Mouse (Mus musculus) hindbrain, postnatal 0 days (tissue): ENCODE measurements around the gene Txndc17. TPM values are rescaled to one million over a fixed set of nuclear protein-coding genes. Genes with fewer than 3 reads are reported as not detected.

ENCODE experiments used
- ATAC-seq: fragments of 200-750 bp; cut with Nextera tagmentation; 2 replicates; pipeline ENCODE4 v1.8.0; 2017; ENCODE audit warnings: mild to moderate bottlenecking, moderate TSS enrichment, moderate library complexity
- DNase-seq: peaks from one replicate; pipeline ENCODE4 v3.0.0-alpha.2; 2015; ENCODE audit warnings: low spot score
- H3K27ac ChIP-seq: fragments of 300-500 bp; sonication (generic); 2 replicates; pipeline ENCODE4 v1.5.1; 2014; ENCODE audit warnings: mild to moderate bottlenecking
- H3K27me3 ChIP-seq: fragments of 300-500 bp; sonication (generic); 2 replicates; pipeline ENCODE4 v1.6.1; 2014; ENCODE audit warnings: low read length, mixed read lengths; ENCODE audit not compliant: insufficient read depth
- H3K36me3 ChIP-seq: fragments of 300-500 bp; sonication (generic); 2 replicates; pipeline ENCODE4 v1.6.1; 2014; ENCODE audit warnings: low read length, mixed read lengths; ENCODE audit not compliant: insufficient read depth
- H3K4me1 ChIP-seq: fragments of 300-500 bp; sonication (generic); 2 replicates; pipeline ENCODE4 v1.6.1; 2014; ENCODE audit warnings: antibody characterized with exemption, low read length, mixed read lengths; ENCODE audit not compliant: insufficient read depth
- H3K4me2 ChIP-seq: fragments of 300-500 bp; sonication (generic); 2 replicates; pipeline ENCODE4 v1.6.1; 2014; ENCODE audit warnings: low read depth, mild to moderate bottlenecking, low read length, moderate library complexity, mixed read lengths
- H3K4me3 ChIP-seq: fragments of 300-500 bp; sonication (generic); 2 replicates; pipeline ENCODE4 v1.5.1; 2014; ENCODE audit warnings: low read length
- H3K9ac ChIP-seq: fragments of 300-500 bp; sonication (generic); replicated peaks from 2 replicates; pipeline ENCODE4 v1.6.1; 2014; ENCODE audit warnings: mild to moderate bottlenecking, low read length, moderate library complexity, mixed read lengths
- H3K9me3 ChIP-seq: fragments of 300-500 bp; sonication (generic); 2 replicates; pipeline ENCODE4 v1.6.1; 2016; ENCODE audit warnings: low read length, mixed read lengths
- CTCF ChIP-seq: IDR thresholded peaks from 2 replicates; pipeline ENCODE4 v1.5.1; 2016; ENCODE audit warnings: antibody characterized with exemption, control low read depth, low read depth
- WGBS: fragments of 180-500 bp; shearing (Covaris S2); extraction: QIAGEN DNeasy Blood & Tissue Kit; methylation state at CpG from one replicate; pipeline ENCODE4 v1.1.7; 2014; 5-methylcytosine and 5-hydroxymethylcytosine counted together
- polyA plus RNA-seq: library from polyadenylated mRNA; unstranded; fragments of >200 nt; fragmentation: Nextera tagmentation; extraction: Ambion mirVana; gene quantifications from 2 replicates; pipeline ENCODE4 v1.2.1, GENCODE M21; 2015
- total RNA-seq: library from RNA; depleted of rRNA; stranded (reverse); fragments of >200 nt; gene quantifications from 2 replicates; pipeline ENCODE4 v1.2.3, GENCODE M21; 2014

The Txndc17 gene
- total and polyA plus RNA-seq, 2 experiments from 2014 or later: 46.6 to 161 TPM

- Histone ChIP-seq H3K27ac (no peak overlapping the region), H3K4me3 (no peak overlapping the region), H3K36me3 (0 out of 2 replicates have a peak, but pooled peaks cover 4% of the 10 kb centered on the region), H3K4me1 (no peaks in the 10 kb centered on the region; the same call in 1 of the 2 replicates), H3K9me3 (no peaks in the 10 kb centered on the region), H3K27me3 (no peaks in the 10 kb centered on the region), H3K9ac (no peak overlapping the region), H3K4me2 (no peak overlapping the region; the same call in 1 of the 2 replicates)
- no peak for ATAC-seq
- DNase-seq: no peak
- WGBS: 73% methylated on average over 5 of the region's 5 CpGs
- TF ChIP-seq CTCF: no peak
Observed at GRCm38 (mm10) chr11:72217116-72217515, 9.8 kb downstream of the Txndc17 start.

- DNase-seq (peak; percentile 90), ATAC-seq (peak; percentile 54; the same call in 1 of the 2 replicates)
- TF ChIP-seq CTCF: peak; percentile 95
- H3K36me3 ChIP-seq: no peaks in the 10 kb centered on the region
- no peak overlapping the region for H3K27ac ChIP-seq
- no peak overlapping the region for H3K4me3 ChIP-seq
- peaks cover 7% of the 10 kb centered on the region for H3K4me1 ChIP-seq
- WGBS: 20% methylated on average over 6 of the region's 6 CpGs
- H3K9ac ChIP-seq: no peak overlapping the region
- no peak overlapping the region for H3K4me2 ChIP-seq
- no peaks in the 10 kb centered on the region for H3K27me3 ChIP-seq
- no peaks in the 10 kb centered on the region for H3K9me3 ChIP-seq
Observed at GRCm38 (mm10) chr11:72221278-72221677, 13.9 kb downstream of the Txndc17 start.

GRCm38 (mm10) chr11:72223414-72223813 lies 16.1 kb downstream of the Txndc17 start:
- no peaks in the 10 kb centered on the region for H3K9me3 ChIP-seq
- H3K36me3 ChIP-seq: no peaks in the 10 kb centered on the region
- no peaks in the 10 kb centered on the region for H3K27me3 ChIP-seq
- DNase-seq (no peak), ATAC-seq (no peak)
- H3K4me1 ChIP-seq: peaks cover 13% of the 10 kb centered on the region
- H3K27ac ChIP-seq: no peak overlapping the region
- no peak overlapping the region for H3K4me2 ChIP-seq
- WGBS: 69% methylated on average over 4 of the region's 4 CpGs
- no peak overlapping the region for H3K4me3 ChIP-seq
- TF ChIP-seq CTCF: no peak
- no peak overlapping the region for H3K9ac ChIP-seq

- no peaks in the 10 kb centered on the region for H3K27me3 ChIP-seq
- 11% methylated on average over 5 of the region's 5 CpGs for WGBS
- DNase-seq (peak; percentile 91), ATAC-seq (0 out of 2 replicates have a peak, but pooled peaks have one; percentile 59)
- H3K4me3 ChIP-seq: no peak overlapping the region
- H3K9ac ChIP-seq: no peak overlapping the region
- TF ChIP-seq CTCF: peak; percentile 95
- no peaks in the 10 kb centered on the region for H3K36me3 ChIP-seq
- peaks cover 13% of the 10 kb centered on the region for H3K4me1 ChIP-seq
- H3K4me2 ChIP-seq: no peak overlapping the region
- H3K27ac ChIP-seq: no peak overlapping the region
- H3K9me3 ChIP-seq: no peaks in the 10 kb centered on the region
Observed at GRCm38 (mm10) chr11:72224865-72225264, 17.5 kb downstream of the Txndc17 start.

- H3K27ac ChIP-seq: peak overlapping the region; percentile 70
- H3K36me3 ChIP-seq: no peaks in the 10 kb centered on the region
- H3K9me3 ChIP-seq: no peaks in the 10 kb centered on the region
- no peak for TF ChIP-seq CTCF
- ATAC-seq: peak; percentile 79
- no peak overlapping the region for H3K4me3 ChIP-seq
- H3K4me1 ChIP-seq: peaks cover 13% of the 10 kb centered on the region
- 23% methylated on average over 10 of the region's 10 CpGs for WGBS
- DNase-seq: peak; percentile 88
- H3K4me2 ChIP-seq: no peak overlapping the region
- H3K27me3 ChIP-seq: no peaks in the 10 kb centered on the region
- H3K9ac ChIP-seq: no peak overlapping the region
Observed at GRCm38 (mm10) chr11:72226020-72226791, 18.9 kb downstream of the Txndc17 start.

- H3K4me1 ChIP-seq: peaks cover 13% of the 10 kb centered on the region
- peak overlapping the region; percentile 70; the same call in 1 of the 2 replicates for H3K27ac ChIP-seq
- H3K27me3 ChIP-seq: no peaks in the 10 kb centered on the region
- H3K4me2 ChIP-seq: no peak overlapping the region
- DNase-seq: no peak
- 91% methylated on average over 6 of the region's 6 CpGs for WGBS
- H3K36me3 ChIP-seq: no peaks in the 10 kb centered on the region
- no peak overlapping the region for H3K9ac ChIP-seq
- no peak for TF ChIP-seq CTCF
- no peak overlapping the region for H3K4me3 ChIP-seq
- H3K9me3 ChIP-seq: no peaks in the 10 kb centered on the region
- no peak for ATAC-seq
Observed at GRCm38 (mm10) chr11:72226901-72227300, 19.6 kb downstream of the Txndc17 start.

GRCm38 (mm10) chr11:72228513-72228912 lies 21.2 kb downstream of the Txndc17 start:
- H3K27me3 ChIP-seq: no peaks in the 10 kb centered on the region
- no peak for TF ChIP-seq CTCF
- H3K9me3 ChIP-seq: no peaks in the 10 kb centered on the region
- H3K27ac ChIP-seq: no peak overlapping the region
- H3K9ac ChIP-seq: no peak overlapping the region
- H3K4me3 ChIP-seq: no peak overlapping the region
- no peak overlapping the region for H3K4me2 ChIP-seq
- H3K4me1 ChIP-seq: peaks cover 13% of the 10 kb centered on the region
- ATAC-seq: no peak
- H3K36me3 ChIP-seq: no peaks in the 10 kb centered on the region
- DNase-seq: no peak
- 97% methylated on average over 4 of the region's 4 CpGs for WGBS
